Mouse (Mus musculus) heart, adult 18-20 months (tissue): ENCODE measurements around the gene Hif3a. TPM values are rescaled to one million over a fixed set of nuclear protein-coding genes. Genes with fewer than 3 reads are reported as not detected.
A peak's percentile ranks its signal among the peaks of the same experiment; 100 is the strongest.
"Not testable (repeated sequence)": the region's sequence is repeated elsewhere in the genome, so short reads cannot be mapped to it uniquely, and the experiment has no call there.

Experiments
- DNase-seq, 2 experiments: peaks; one replicate each; pipeline ENCODE4 v3.0.0; 2021 to 2022; ENCODE audit warnings: mixed read lengths in 1 of 2
- long read RNA-seq, 2 experiments: library from polyadenylated mRNA; stranded (forward); transcript quantifications; one replicate each; pipeline ENCODE4 v2.0.0; 2021
- total RNA-seq, 2 experiments: library from RNA; stranded (reverse); gene quantifications; 2 replicates each; pipeline ENCODE4 v1.2.3; 2021

Hif3a gene
- 1 to 10 TPM; 1.9 to 4.1 TPM for total RNA-seq
- long read RNA-seq, experiment 1: 0 reads
- long read RNA-seq, experiment 2: 0 reads

- peak; percentile 63 to 81 for DNase-seq
These were observed at the start of gene Hif3a for GRCm38 (mm10) chr7:17062389-17062788. Gene Hif3a, minus strand, starts transcription at chr7:17062427.

DNA sequence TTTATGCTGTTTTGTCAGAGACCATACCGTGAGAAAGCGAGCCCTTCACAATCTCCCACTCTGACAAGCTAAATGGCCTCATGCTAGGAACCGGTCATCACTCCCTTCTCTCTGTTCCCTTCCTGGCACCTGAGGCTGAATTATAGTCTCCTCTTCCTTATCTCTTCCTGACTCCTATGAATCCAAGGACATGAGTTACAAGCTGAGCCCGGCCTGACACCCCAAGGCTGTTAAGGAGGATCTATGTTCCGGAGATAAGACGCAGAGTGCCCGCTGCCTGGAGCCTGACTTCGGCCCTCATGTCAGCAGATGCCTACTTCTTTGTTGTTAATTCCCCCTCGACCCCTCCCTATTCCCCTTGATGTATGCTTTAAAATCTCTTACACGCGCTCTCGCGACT lies 39.4 kb upstream of the Hif3a start:
- not testable (repeated sequence) for DNase-seq

GRCm38 (mm10) chr7:17091280-17091679 lies 29.1 kb upstream of the Hif3a start:
- peak in 1 of 2 experiments; percentile 10 for DNase-seq

DNA sequence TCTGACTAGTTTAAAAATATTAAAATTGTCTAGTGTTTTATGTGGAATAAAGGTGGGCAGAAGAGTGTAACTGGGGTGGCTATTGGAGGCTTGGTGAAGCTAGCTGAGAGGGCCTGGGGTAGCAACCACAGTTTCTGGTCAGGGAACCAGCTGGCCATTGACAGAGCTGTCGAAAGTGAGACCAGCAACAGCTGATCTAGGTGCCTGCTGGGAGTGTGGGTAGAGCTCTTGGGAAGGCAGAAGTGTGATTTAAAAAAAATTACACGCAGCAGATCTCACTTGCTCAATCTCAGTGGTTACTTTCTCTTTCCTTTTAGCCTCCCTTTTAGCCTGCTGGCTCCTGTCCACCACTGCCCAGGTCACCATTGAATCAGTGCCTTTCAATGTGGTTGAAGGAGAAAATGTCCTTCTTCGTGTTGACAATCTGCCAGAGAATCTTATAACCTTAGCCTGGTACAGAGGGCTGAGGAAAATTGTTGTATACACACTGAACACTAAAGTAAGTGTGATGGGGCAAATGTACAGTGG lies 27.9 kb upstream of the Hif3a start:
- DNase-seq: no peak

DNA sequence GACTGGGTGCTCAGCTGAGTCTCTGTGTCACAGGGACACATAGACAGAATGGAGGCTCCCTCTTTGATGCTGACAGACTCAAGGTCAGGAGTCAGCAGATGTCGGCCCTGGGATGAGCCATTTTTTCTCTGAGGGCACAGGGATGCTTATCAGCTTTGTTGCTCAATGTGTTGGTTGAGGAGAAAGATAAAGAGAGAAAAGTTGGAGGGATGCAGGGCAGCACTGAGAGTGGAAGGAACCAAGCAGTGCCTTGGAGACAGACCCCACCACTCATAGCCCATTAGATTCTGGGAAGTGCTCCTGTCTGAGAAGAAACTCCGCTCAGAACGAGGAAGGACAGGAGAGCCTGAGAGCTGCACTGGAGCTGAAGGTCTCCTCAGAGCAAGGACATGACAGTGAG lies 25.5 kb upstream of the Hif3a start:
- no peak for DNase-seq

- no peak for DNase-seq
These were observed 20.5 kb upstream of the Hif3a start for GRCm38 (mm10) chr7:17082766-17083165.

DNA sequence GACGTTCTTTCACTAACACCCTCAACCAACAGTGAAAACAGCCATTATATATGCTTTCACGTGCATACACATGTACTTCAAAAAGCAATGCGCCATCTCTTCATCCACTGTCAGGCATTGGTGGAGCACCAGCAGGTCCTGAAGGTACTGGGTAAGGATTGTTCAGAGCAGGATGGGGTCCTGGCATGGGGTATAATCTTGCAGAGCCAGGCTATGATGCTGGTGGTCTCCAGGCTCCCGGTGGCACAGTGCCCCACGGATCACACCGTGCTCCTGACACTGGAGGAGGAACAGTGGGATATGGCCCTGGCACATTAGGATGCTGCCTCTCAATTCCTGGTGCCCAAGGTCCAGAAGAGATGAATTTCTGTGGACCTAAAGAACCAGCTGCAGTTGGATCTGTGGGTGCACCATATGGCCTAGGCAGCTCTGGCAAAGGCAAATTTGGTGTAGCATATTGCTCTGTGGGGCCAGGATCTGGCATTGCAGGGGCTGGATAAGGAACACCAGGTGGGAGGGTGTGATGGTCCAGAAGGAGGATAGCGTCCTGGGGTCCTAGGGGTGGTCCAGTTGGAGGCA lies 15.9 kb upstream of the Hif3a start:
- no peak for DNase-seq

GRCm38 (mm10) chr7:17076542-17076941 lies 14.3 kb upstream of the Hif3a start:
- DNase-seq: no peak

- peak; percentile 39 to 75 for DNase-seq
These were observed 11.8 kb upstream of the Hif3a start, which contains the start of gene Psg16 for GRCm38 (mm10) chr7:17073904-17074615. Gene Psg16, plus strand, starts transcription at chr7:17074040.

- DNase-seq: no peak
These were observed 11.3 kb upstream of the Hif3a start for GRCm38 (mm10) chr7:17073513-17073903.

DNA sequence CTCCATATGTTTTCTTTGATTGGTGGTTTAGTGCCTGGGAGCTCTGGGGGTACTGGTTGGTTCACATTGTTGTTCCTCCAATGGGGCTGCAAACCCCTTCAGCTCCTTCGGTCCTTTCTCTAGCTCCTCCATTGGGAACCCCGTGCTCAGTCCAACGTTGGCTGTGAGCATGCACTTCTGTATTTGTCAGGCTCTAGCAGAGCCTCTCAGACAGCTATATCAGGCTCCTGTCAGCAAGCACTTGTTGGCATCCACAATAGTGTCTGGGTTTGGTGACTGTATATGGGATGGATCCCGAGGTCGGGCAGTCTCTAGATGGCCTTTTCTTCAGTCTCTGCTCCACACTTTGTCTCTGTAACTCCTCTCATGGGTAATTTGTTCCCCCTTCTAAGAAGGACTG lies 5.4 kb upstream of the Hif3a start:
- DNase-seq: peak in 1 of 2 experiments; percentile 28

GRCm38 (mm10) chr7:17067000-17067399 lies 4.8 kb upstream of the Hif3a start:
- DNase-seq: no peak

- peak; percentile 78 to 97 for DNase-seq
These were observed 4.2 kb upstream of the Hif3a start for GRCm38 (mm10) chr7:17066412-17066811.

DNA sequence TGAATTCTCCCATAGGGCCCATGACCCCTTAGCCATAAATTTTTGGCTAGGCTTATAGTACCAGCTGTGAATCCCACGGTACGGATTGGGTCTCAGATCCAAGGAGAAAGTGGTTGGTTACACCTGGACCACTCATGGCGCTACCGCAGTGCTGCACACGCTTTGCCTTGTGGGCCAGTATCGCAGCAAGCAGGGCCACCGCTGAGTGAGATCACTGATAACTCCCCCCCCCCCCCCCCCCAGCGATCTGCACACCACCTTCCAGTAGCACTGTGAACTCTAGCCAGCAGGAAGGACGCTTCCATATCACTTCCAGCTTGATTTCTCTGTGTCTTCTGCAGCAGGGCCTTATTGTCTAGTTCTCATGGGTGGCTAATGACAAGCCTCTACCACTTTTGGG lies 3.4 kb upstream of the Hif3a start:
- no peak for DNase-seq

GRCm38 (mm10) chr7:17062845-17063244 lies 618 bp upstream of the Hif3a start:
- DNase-seq: peak; percentile 46 to 58

GRCm38 (mm10) chr7:17060782-17061605 lies 1.2 kb downstream of the Hif3a start:
- DNase-seq: peak; percentile 69 to 77

GRCm38 (mm10) chr7:17060031-17060781 lies 2.0 kb downstream of the Hif3a start:
- DNase-seq: peak; percentile 98 to 99

DNA sequence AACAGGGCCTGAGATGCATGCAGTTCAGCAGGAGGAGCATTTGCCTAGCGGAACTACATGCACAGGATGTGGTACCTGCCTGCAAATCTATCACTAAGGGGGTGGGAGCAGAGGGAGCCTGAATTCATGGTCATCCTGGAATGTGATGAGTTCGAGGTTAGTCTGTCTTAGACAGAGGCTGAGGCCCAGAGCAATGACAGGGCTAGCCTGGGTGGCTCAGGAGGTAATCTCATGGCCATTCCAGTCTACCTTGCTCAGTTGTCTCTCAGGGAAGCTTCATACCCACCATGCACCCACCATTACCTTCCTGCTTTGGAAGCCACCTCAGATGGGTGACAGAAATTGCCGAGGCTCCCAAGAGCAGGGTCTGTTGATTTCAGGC lies 2.8 kb downstream of the Hif3a start:
- DNase-seq: no peak

DNA sequence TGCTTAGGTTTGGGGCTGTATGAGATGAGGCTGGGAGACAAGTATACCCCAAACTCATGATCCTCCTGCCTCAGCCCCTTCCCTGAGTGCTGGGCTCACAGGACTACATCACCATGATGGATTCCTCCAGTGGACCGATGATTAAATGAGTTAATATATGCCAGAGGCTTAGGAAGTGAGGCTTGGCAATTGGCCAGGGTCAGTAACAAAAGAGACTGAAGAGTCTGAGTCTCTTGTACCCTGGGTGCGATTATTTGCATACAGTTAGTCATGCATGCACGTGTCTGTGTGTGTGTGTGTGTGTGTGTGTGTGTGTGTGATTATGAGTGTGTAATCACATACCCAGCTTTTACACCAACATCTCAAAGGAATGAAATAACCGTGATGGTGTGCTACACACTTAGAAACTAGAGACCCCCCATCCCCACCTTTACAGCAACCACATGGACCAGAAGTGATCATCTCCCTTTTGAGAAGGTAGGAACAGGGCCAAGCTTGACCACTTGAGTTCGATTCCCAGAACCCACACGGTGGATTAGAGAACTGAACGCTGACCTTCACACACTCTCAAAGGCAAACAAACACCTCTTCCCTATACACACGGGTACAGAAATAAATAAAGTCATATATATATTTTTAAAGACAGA lies 3.3 kb downstream of the Hif3a start:
- peak; percentile 71 to 77 for DNase-seq

DNA sequence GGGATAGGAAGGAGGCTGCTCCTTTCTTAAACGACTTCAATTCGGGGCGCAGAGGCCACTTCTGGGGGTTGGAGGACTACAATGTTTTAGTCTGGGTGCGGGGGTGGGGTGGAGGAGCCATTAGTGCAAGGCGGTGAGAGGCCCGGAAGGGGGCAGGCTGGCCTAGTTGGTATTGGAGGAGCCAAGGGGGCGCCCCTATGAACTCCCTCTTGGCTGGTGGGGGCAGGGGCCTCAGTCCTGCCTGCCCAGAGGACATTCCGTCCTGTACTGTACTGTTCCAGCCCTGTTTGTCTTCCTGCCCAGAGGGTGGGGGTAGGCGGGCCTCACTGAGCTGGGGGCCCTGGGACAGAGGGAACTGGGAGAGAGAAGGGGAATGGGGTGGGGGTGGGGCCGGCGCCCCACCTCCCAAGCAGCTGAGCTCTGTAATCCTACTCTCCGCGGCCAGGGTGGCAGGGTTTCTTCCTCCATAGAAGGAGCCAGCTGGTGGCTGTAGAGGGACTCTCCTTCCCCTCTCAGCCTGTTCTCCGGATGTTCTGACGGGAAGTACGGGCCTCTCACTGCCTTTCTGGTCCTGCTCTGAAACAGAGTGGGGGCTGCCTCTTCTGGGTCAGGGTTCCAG lies 4.0 kb downstream of the Hif3a start:
- peak; percentile 94 to 97 for DNase-seq
